In genomic region chr7:46615256-46615977, GRCm38 (mm10) we compare ENCODE assay signal across 10 mouse cellular contexts. TPM values are rescaled to one million over a fixed set of nuclear protein-coding genes. Genes with fewer than 3 reads are reported as not detected.
DNase-seq lines count a peak whose midpoint lies in the region; TF ChIP-seq lines count a peak whose summit lies in the region.
"Had no signal": no experiment of that assay in that cellular context is flagged by ENCODE, and none has a peak within 500 bp of the region (broad histone marks: within the 10 kb centered on the region; RNA-seq: fewer than 3 reads in every experiment).

No protein-coding gene starts in this region.

- no peak overlapping the region for H3K27ac ChIP-seq in cerebellum, adult 2 months (ENCODE audit: insufficient read depth, low read length)
- H3K27ac ChIP-seq: limb, embryonic 15.5 days had no signal

- intact Hi-C loops in left cerebral cortex, postnatal 10 days (cut with DNase I) = no loop called here

- 78% methylated on average over 5 of the region's 5 CpGs for WGBS in cerebellum, adult 2 months

- peak; percentile 31 for DNase-seq in cerebellum, adult 9-10 months
- no peak for DNase-seq in cerebellum, adult 11 months
- peak; percentile 28 to 56 for DNase-seq in gastrocnemius, adult 8-10 months (ENCODE audit: low spot score in 2 of 2)
- DNase-seq in kidney, adult 9 months = peak; percentile 96
- DNase-seq in lung, postnatal 4 days = peak; percentile 55 to 69
- DNase-seq in left cerebral cortex, postnatal 10 days (ENCODE audit: extremely low spot score in 1 of 2, low spot score in 2 of 2) = no peak
- no peak for DNase-seq in layer of hippocampus, postnatal 14 days (ENCODE audit: low spot score in 2 of 2)
- no peak for DNase-seq in cerebellum, adult 2 months
- DNase-seq: thymus, postnatal 36 days had no signal

- no peak for TF ChIP-seq POLR2A in cerebellum, adult 2 months (IDR thresholded peaks at IDR 0.05; ENCODE audit: borderline replicate concordance, insufficient read depth, low read length)

- no peak for TF ChIP-seq CTCF in cerebellum, adult 2 months (IDR thresholded peaks at IDR 0.05; ENCODE audit: borderline replicate concordance, insufficient read depth, low read depth, low read length)

- peaks cover 41% of the 10 kb centered on the region for H3K4me1 ChIP-seq in cerebellum, adult 2 months (ENCODE audit: control insufficient read depth, insufficient read depth, low read length)

- no peak overlapping the region for H3K4me3 ChIP-seq in cerebellum, adult 2 months (replicated peaks; ENCODE audit: insufficient read depth, low read depth, low read length)
- H3K4me3 ChIP-seq: limb, embryonic 15.5 days had no signal

- H3K27me3 ChIP-seq in cerebellum, adult 2 months (ENCODE audit: control insufficient read depth, insufficient read depth, low read length) = no peaks in the 10 kb centered on the region
- H3K27me3 ChIP-seq: limb, embryonic 15.5 days had no signal

RNA-seq across cellular contexts. Expression of gene Sergef, which starts 24.2 kb away (rescaled TPM):
- total RNA-seq in gastrocnemius, adult 8-10 months (2022) = 1 to 10 TPM; 1.5 to 3.8 (median 3.1) TPM
- 10 to 100 TPM; 57.3 to 61.3 TPM for total RNA-seq in left cerebral cortex, postnatal 10 days (2021)
- 10 to 100 TPM; 49.3 to 53.4 TPM for total RNA-seq in layer of hippocampus, postnatal 14 days (2021)
- 38.7 and 41.1 TPM in 2 replicates for polyA plus RNA-seq in cerebellum, adult 2 months (2012; rRNA removed)

RNA-seq across cellular contexts. Expression of gene Tph1, which starts 56.9 kb away (rescaled TPM):
- under 1 TPM; 0.29 to 0.85 (median 0.39) TPM for total RNA-seq in gastrocnemius, adult 8-10 months (2022)
- under 1 TPM; 0.45 to 0.69 TPM for total RNA-seq in left cerebral cortex, postnatal 10 days (2021)
- total RNA-seq in layer of hippocampus, postnatal 14 days (2021) = under 1 TPM; 0.19 to 0.35 TPM
- polyA plus RNA-seq in cerebellum, adult 2 months (2012; rRNA removed) = 0.10 TPM in 1 of 2 replicates, not detected in the other

Comparison
In these comparisons a context has a peak if more than half of its experiments do, and no peak if none do; other contexts are left out.
1. DNase-seq: peak in cerebellum, adult 9-10 months (single experiment), gastrocnemius, adult 8-10 months (2 of 2), kidney, adult 9 months (single experiment) and lung, postnatal 4 days (2 of 2); none in cerebellum, adult 11 months (single experiment), left cerebral cortex, postnatal 10 days (0 of 2), layer of hippocampus, postnatal 14 days (0 of 2) and cerebellum, adult 2 months (0 of 2).
2. RNA of gene Sergef, which starts 24.2 kb away (total RNA-seq): 57.3 to 61.3 TPM in left cerebral cortex, postnatal 10 days and 49.3 to 53.4 TPM in layer of hippocampus, postnatal 14 days; 1.5 to 3.8 TPM in gastrocnemius, adult 8-10 months; every median in the first group is over 10 times any median in the second.